Mouse (Mus musculus) limb, embryonic 11.5 days (tissue): Measurements from ENCODE around the gene Fgf18. TPM values are rescaled to one million over a fixed set of nuclear protein-coding genes. Genes with fewer than 3 reads are reported as not detected.
A peak's percentile ranks its signal among the peaks of the same experiment; 100 is the strongest.

ENCODE experiments used
- ATAC-seq: fragments of 200-750 bp; cut with Nextera tagmentation; 2 replicates; pipeline ENCODE4 v1.8.0; 2017; ENCODE audit warnings: low read depth; ENCODE audit not compliant: insufficient number of reproducible peaks, low FRiP score, low TSS enrichment
- DNase-seq: peaks from one replicate; pipeline ENCODE4 v3.0.0-alpha.2; 2015; ENCODE audit warnings: low spot score
- H3K27ac ChIP-seq: fragments of 300-500 bp; sonication (generic); replicated peaks from 2 replicates; pipeline ENCODE4 v1.5.1; 2014; ENCODE audit warnings: low read depth, mild to moderate bottlenecking, low read length
- H3K27me3 ChIP-seq: fragments of 300-500 bp; sonication (generic); 2 replicates; pipeline ENCODE4 v1.6.1; 2014; ENCODE audit warnings: mild to moderate bottlenecking, low read length, mixed read lengths; ENCODE audit not compliant: control insufficient read depth, insufficient read depth
- H3K36me3 ChIP-seq: fragments of 300-500 bp; sonication (generic); 2 replicates; pipeline ENCODE4 v1.6.1; 2014; ENCODE audit warnings: mild to moderate bottlenecking, low read length, moderate library complexity, mixed read lengths; ENCODE audit not compliant: control insufficient read depth, insufficient read depth
- H3K4me1 ChIP-seq: fragments of 300-500 bp; sonication (generic); 2 replicates; pipeline ENCODE4 v1.6.1; 2014; ENCODE audit warnings: low read length, mixed read lengths; ENCODE audit not compliant: control insufficient read depth, insufficient read depth
- H3K4me2 ChIP-seq: fragments of 300-500 bp; sonication (generic); 2 replicates; pipeline ENCODE4 v1.6.1; 2014; ENCODE audit warnings: low read depth, mild to moderate bottlenecking, moderate library complexity; ENCODE audit not compliant: severe bottlenecking
- H3K4me3 ChIP-seq: fragments of 300-500 bp; sonication (generic); 2 replicates; pipeline ENCODE4 v1.5.1; 2014; ENCODE audit warnings: low read depth, low read length
- H3K9ac ChIP-seq: fragments of 300-500 bp; sonication (generic); 2 replicates; pipeline ENCODE4 v1.6.1; 2014; ENCODE audit warnings: mild to moderate bottlenecking, low read length
- H3K9me3 ChIP-seq: fragments of 300-500 bp; sonication (generic); 2 replicates; pipeline ENCODE4 v1.6.1; 2016; ENCODE audit warnings: low read length; ENCODE audit not compliant: control insufficient read depth
- WGBS: fragments of 180-500 bp; shearing (Covaris S2); extraction: QIAGEN DNeasy Blood & Tissue Kit; methylation state at CpG from one replicate; pipeline ENCODE4 v1.1.7; 2014; 5-methylcytosine and 5-hydroxymethylcytosine counted together
- polyA plus RNA-seq: library from polyadenylated mRNA; unstranded; fragments of >200 nt; fragmentation: Nextera tagmentation; extraction: Ambion mirVana; gene quantifications from 2 replicates; pipeline ENCODE4 v1.2.1, GENCODE M21; 2014

Gene Fgf18
- polyA plus RNA-seq, 1 experiment from 2014 or later: 16.8 TPM

GRCm38 (mm10) chr11:33138686-33139085 lies 8.5 kb downstream of the Fgf18 start:
- H3K27me3 ChIP-seq: peaks cover under 1% of the 10 kb centered on the region; the same call in 1 of the 2 replicates
- no peak overlapping the region for H3K27ac ChIP-seq
- DNase-seq (no peak), ATAC-seq (no peak)
- no peak overlapping the region for H3K9ac ChIP-seq
- H3K4me1 ChIP-seq: no peaks in the 10 kb centered on the region
- 87% methylated on average over 5 of the region's 5 CpGs for WGBS
- H3K4me3 ChIP-seq: no peak overlapping the region
- H3K9me3 ChIP-seq: no peaks in the 10 kb centered on the region
- no peak overlapping the region for H3K4me2 ChIP-seq
- H3K36me3 ChIP-seq: no peaks in the 10 kb centered on the region

- H3K27ac ChIP-seq: no peak overlapping the region
- DNase-seq (no peak), ATAC-seq (no peak)
- no peak overlapping the region for H3K4me3 ChIP-seq
- H3K4me2 ChIP-seq: no peak overlapping the region
- H3K4me1 ChIP-seq: no peaks in the 10 kb centered on the region
- H3K27me3 ChIP-seq: no peaks in the 10 kb centered on the region
- no peaks in the 10 kb centered on the region for H3K9me3 ChIP-seq
- no peaks in the 10 kb centered on the region for H3K36me3 ChIP-seq
- H3K9ac ChIP-seq: no peak overlapping the region
- WGBS: 85% methylated on average over 8 of the region's 8 CpGs
Observed at GRCm38 (mm10) chr11:33134391-33134986, 12.7 kb downstream of the Fgf18 start.

- 58% methylated on average over 8 of the region's 8 CpGs for WGBS
- no peak for ATAC-seq
- Histone ChIP-seq H3K4me3 (no peak overlapping the region), H3K36me3 (no peaks in the 10 kb centered on the region), H3K9me3 (no peaks in the 10 kb centered on the region), H3K4me1 (no peaks in the 10 kb centered on the region), H3K27ac (no peak overlapping the region), H3K9ac (no peak overlapping the region), H3K27me3 (no peaks in the 10 kb centered on the region), H3K4me2 (no peak overlapping the region)
- no peak for DNase-seq
Observed at GRCm38 (mm10) chr11:33132619-33133338, 14.4 kb downstream of the Fgf18 start.

- no peak overlapping the region for H3K4me2 ChIP-seq
- peaks cover 30% of the 10 kb centered on the region for H3K4me1 ChIP-seq
- no peak overlapping the region for H3K4me3 ChIP-seq
- H3K36me3 ChIP-seq: no peaks in the 10 kb centered on the region
- H3K9me3 ChIP-seq: no peaks in the 10 kb centered on the region
- H3K27ac ChIP-seq: no peak overlapping the region
- DNase-seq (no peak), ATAC-seq (no peak)
- H3K9ac ChIP-seq: no peak overlapping the region
- no peaks in the 10 kb centered on the region for H3K27me3 ChIP-seq
Observed at GRCm38 (mm10) chr11:33127058-33127457, 20.1 kb downstream of the Fgf18 start.

- no peaks in the 10 kb centered on the region for H3K27me3 ChIP-seq
- no peaks in the 10 kb centered on the region for H3K9me3 ChIP-seq
- 1% methylated on average over 37 of the region's 37 CpGs for WGBS
- H3K27ac ChIP-seq: peak overlapping the region; percentile 43
- H3K4me3 ChIP-seq: peak overlapping the region; percentile 24
- H3K4me2 ChIP-seq: peak overlapping the region; percentile 51
- no peaks in the 10 kb centered on the region for H3K36me3 ChIP-seq
- DNase-seq (peak; percentile 77), ATAC-seq (peak; percentile 69)
- H3K4me1 ChIP-seq: peaks cover 31% of the 10 kb centered on the region
- peak overlapping the region; percentile 62 for H3K9ac ChIP-seq
Observed at GRCm38 (mm10) chr11:33122575-33123268, 24.5 kb downstream of the Fgf18 start.

- Histone ChIP-seq H3K27me3 (no peaks in the 10 kb centered on the region), H3K4me2 (no peak overlapping the region), H3K27ac (no peak overlapping the region), H3K36me3 (no peaks in the 10 kb centered on the region), H3K9ac (no peak overlapping the region), H3K4me3 (no peak overlapping the region), H3K4me1 (peaks cover 15% of the 10 kb centered on the region), H3K9me3 (no peaks in the 10 kb centered on the region)
- DNase-seq (no peak), ATAC-seq (no peak)
- 82% methylated on average over 8 of the region's 8 CpGs for WGBS
Observed at GRCm38 (mm10) chr11:33119556-33119955, 27.6 kb downstream of the Fgf18 start.

- no peak for ATAC-seq
- H3K27me3 ChIP-seq: no peaks in the 10 kb centered on the region
Observed at GRCm38 (mm10) chr11:33119116-33119515, 28.1 kb downstream of the Fgf18 start.

GRCm38 (mm10) chr11:33118480-33118879 lies 28.7 kb downstream of the Fgf18 start:
- peaks cover 8% of the 10 kb centered on the region for H3K4me1 ChIP-seq
- ATAC-seq (no peak), DNase-seq (no peak)
- WGBS: 70% methylated on average over 6 of the region's 6 CpGs
- H3K27me3 ChIP-seq: no peaks in the 10 kb centered on the region
- no peak overlapping the region for H3K9ac ChIP-seq
- no peaks in the 10 kb centered on the region for H3K36me3 ChIP-seq
- no peak overlapping the region for H3K4me3 ChIP-seq
- no peak overlapping the region for H3K27ac ChIP-seq
- no peaks in the 10 kb centered on the region for H3K9me3 ChIP-seq
- H3K4me2 ChIP-seq: no peak overlapping the region

More at GRCm38 (mm10) chr11:33119116-33119515, 28.1 kb downstream of the Fgf18 start:
- no peak for DNase-seq
- no peak overlapping the region for H3K9ac ChIP-seq
- H3K4me2 ChIP-seq: no peak overlapping the region
- H3K4me1 ChIP-seq: peaks cover 11% of the 10 kb centered on the region
- no peak overlapping the region for H3K27ac ChIP-seq
- no peak overlapping the region for H3K4me3 ChIP-seq
- 81% methylated on average over 7 of the region's 7 CpGs for WGBS
- no peaks in the 10 kb centered on the region for H3K36me3 ChIP-seq
- H3K9me3 ChIP-seq: no peaks in the 10 kb centered on the region
